Mouse (Mus musculus) erythroblast, embryonic 14.5 days (primary cell): Measurements from ENCODE around the gene Gins2. TPM values are rescaled to one million over a fixed set of nuclear protein-coding genes. Genes with fewer than 3 reads are reported as not detected.

ENCODE experiments used
- H3K27me3 ChIP-seq: 2 replicates; pipeline ENCODE4 v1.6.1; 2012; ENCODE audit warnings: inconsistent platforms; ENCODE audit not compliant: control insufficient read depth
- H3K36me3 ChIP-seq: 2 replicates; pipeline ENCODE4 v1.6.1; 2012; ENCODE audit warnings: mild to moderate bottlenecking, inconsistent platforms; ENCODE audit not compliant: control insufficient read depth
- H3K4me1 ChIP-seq: 2 replicates; pipeline ENCODE4 v1.6.1; 2012; ENCODE audit warnings: inconsistent platforms; ENCODE audit not compliant: control insufficient read depth
- H3K4me3 ChIP-seq: replicated peaks from 2 replicates; pipeline ENCODE3; 2012; ENCODE audit warnings: moderate library complexity, mild to moderate bottlenecking, inconsistent platforms
- H3K9me3 ChIP-seq: 2 replicates; pipeline ENCODE4 v1.6.1; 2012; ENCODE audit warnings: low read length, inconsistent platforms, mixed read lengths; ENCODE audit not compliant: control insufficient read depth
- GATA1 ChIP-seq: IDR thresholded peaks from 2 replicates; pipeline ENCODE4 v1.6.1; 2012; ENCODE audit warnings: low read length, inconsistent platforms, mixed read lengths
- TAL1 ChIP-seq: IDR thresholded peaks from 3 replicates; pipeline ENCODE4 v1.6.1; 2012; ENCODE audit warnings: low read length, inconsistent platforms, mixed read lengths
- polyA plus RNA-seq: library from polyadenylated mRNA; stranded (reverse); fragments of >175 nt; gene quantifications from 2 replicates; pipeline ENCODE4 v1.2.3, GENCODE M21; 2012

The Gins2 gene
- polyA plus RNA-seq, 1 experiment, result 8.6 TPM

- Histone ChIP-seq H3K4me3 (no peak overlapping the region), H3K27me3 (no peaks in the 10 kb centered on the region), H3K4me1 (peaks cover 53% of the 10 kb centered on the region), H3K36me3 (peaks cover 66% of the 10 kb centered on the region), H3K9me3 (no peaks in the 10 kb centered on the region)
- TF ChIP-seq TAL1 (no peak), GATA1 (no peak)
Measured at GRCm38 (mm10) chr8:120585521-120585920, 3.6 kb downstream of the Gins2 start.

GRCm38 (mm10) chr8:120581811-120582210 lies 7.3 kb downstream of the Gins2 start:
- TF ChIP-seq GATA1, result no peak
- no peak for TF ChIP-seq TAL1
- H3K27me3 ChIP-seq, result no peaks in the 10 kb centered on the region; the same call in 1 of the 2 replicates
- H3K4me1 ChIP-seq, result peaks cover 22% of the 10 kb centered on the region
- H3K36me3 ChIP-seq, result peaks cover 94% of the 10 kb centered on the region
- no peak overlapping the region for H3K4me3 ChIP-seq
- peaks cover 15% of the 10 kb centered on the region for H3K9me3 ChIP-seq

- Histone ChIP-seq H3K9me3 (peaks cover 17% of the 10 kb centered on the region), H3K4me1 (peaks cover 18% of the 10 kb centered on the region), H3K4me3 (no peak overlapping the region), H3K36me3 (peaks cover 94% of the 10 kb centered on the region), H3K27me3 (no peaks in the 10 kb centered on the region; the same call in 1 of the 2 replicates)
- TF ChIP-seq GATA1 (no peak), TAL1 (no peak)
Measured at GRCm38 (mm10) chr8:120581329-120581728, 7.8 kb downstream of the Gins2 start.

- Histone ChIP-seq H3K9me3 (peaks cover 17% of the 10 kb centered on the region), H3K27me3 (no peaks in the 10 kb centered on the region; the same call in 1 of the 2 replicates), H3K4me1 (peaks cover 16% of the 10 kb centered on the region), H3K4me3 (no peak overlapping the region), H3K36me3 (peaks cover 95% of the 10 kb centered on the region)
- TF ChIP-seq GATA1 (no peak), TAL1 (no peak)
Measured at GRCm38 (mm10) chr8:120580336-120581000, 8.6 kb downstream of the Gins2 start.

GRCm38 (mm10) chr8:120577821-120578220 lies 11.3 kb downstream of the Gins2 start:
- Histone ChIP-seq H3K4me1 (peaks cover 6% of the 10 kb centered on the region), H3K27me3 (no peaks in the 10 kb centered on the region; the same call in 1 of the 2 replicates), H3K36me3 (peaks cover 100% of the 10 kb centered on the region), H3K9me3 (peaks cover 17% of the 10 kb centered on the region), H3K4me3 (no peak overlapping the region)
- TF ChIP-seq TAL1 (no peak), GATA1 (no peak)

GRCm38 (mm10) chr8:120575801-120576200 lies 13.3 kb downstream of the Gins2 start:
- no peaks in the 10 kb centered on the region; the same call in none of the 2 replicates for H3K4me1 ChIP-seq

GRCm38 (mm10) chr8:120574941-120575340 lies 14.2 kb downstream of the Gins2 start:
- peaks cover under 1% of the 10 kb centered on the region for H3K4me1 ChIP-seq
- no peak for TF ChIP-seq GATA1
- TF ChIP-seq TAL1, result no peak
- H3K9me3 ChIP-seq, result peaks cover 17% of the 10 kb centered on the region
- peaks cover 100% of the 10 kb centered on the region for H3K36me3 ChIP-seq
- no peaks in the 10 kb centered on the region; the same call in 1 of the 2 replicates for H3K27me3 ChIP-seq
- H3K4me3 ChIP-seq, result no peak overlapping the region

More at GRCm38 (mm10) chr8:120575801-120576200, 13.3 kb downstream of the Gins2 start:
- no peak for TF ChIP-seq TAL1
- no peak for TF ChIP-seq GATA1
- Histone ChIP-seq H3K36me3 (peaks cover 100% of the 10 kb centered on the region), H3K4me3 (no peak overlapping the region), H3K27me3 (no peaks in the 10 kb centered on the region; the same call in 1 of the 2 replicates), H3K9me3 (peaks cover 17% of the 10 kb centered on the region)

- TF ChIP-seq TAL1 (no peak), GATA1 (no peak)
- Histone ChIP-seq H3K27me3 (no peaks in the 10 kb centered on the region; the same call in 1 of the 2 replicates), H3K36me3 (peaks cover 100% of the 10 kb centered on the region)
Measured at GRCm38 (mm10) chr8:120573866-120574265, 15.2 kb downstream of the Gins2 start.

GRCm38 (mm10) chr8:120572534-120572933 lies 16.6 kb downstream of the Gins2 start:
- TF ChIP-seq GATA1 (no peak), TAL1 (no peak)
- Histone ChIP-seq H3K4me1 (peaks cover 14% of the 10 kb centered on the region), H3K9me3 (peaks cover 12% of the 10 kb centered on the region), H3K4me3 (no peak overlapping the region), H3K27me3 (no peaks in the 10 kb centered on the region), H3K36me3 (peaks cover 100% of the 10 kb centered on the region)

More at GRCm38 (mm10) chr8:120573866-120574265, 15.2 kb downstream of the Gins2 start:
- H3K4me1 ChIP-seq, result peaks cover 11% of the 10 kb centered on the region
- no peak overlapping the region for H3K4me3 ChIP-seq
- H3K9me3 ChIP-seq, result peaks cover 17% of the 10 kb centered on the region
